Mouse (Mus musculus) heart, embryonic 16.5 days (tissue): ENCODE data around the gene Unk. TPM values are rescaled to one million over a fixed set of nuclear protein-coding genes. Genes with fewer than 3 reads are reported as not detected.

Experiments
- ATAC-seq: fragments of 200-750 bp; cut with Nextera tagmentation; replicated peaks from 2 replicates; pipeline ENCODE4 v1.8.0; 2017; ENCODE audit warnings: moderate number of reproducible peaks; ENCODE audit not compliant: insufficient read depth, low FRiP score; ENCODE audit errors: extremely low read depth
- H3K27ac ChIP-seq: fragments of 300-500 bp; sonication (generic); 2 replicates; pipeline ENCODE4 v1.5.1; 2014; ENCODE audit warnings: mild to moderate bottlenecking, low read length, control low read depth, moderate library complexity
- H3K27me3 ChIP-seq: fragments of 300-500 bp; sonication (generic); 2 replicates; pipeline ENCODE4 v1.6.1; 2014; ENCODE audit warnings: low read length, mixed read lengths; ENCODE audit not compliant: control insufficient read depth, insufficient read depth
- H3K36me3 ChIP-seq: fragments of 300-500 bp; sonication (generic); 2 replicates; pipeline ENCODE4 v1.6.1; 2014; ENCODE audit not compliant: control insufficient read depth, insufficient read depth
- H3K4me1 ChIP-seq: fragments of 300-500 bp; sonication (generic); 2 replicates; pipeline ENCODE4 v1.6.1; 2014; ENCODE audit warnings: low read length, mixed read lengths; ENCODE audit not compliant: control insufficient read depth, insufficient read depth
- H3K4me2 ChIP-seq: fragments of 300-500 bp; sonication (generic); 2 replicates; pipeline ENCODE4 v1.6.1; 2014; ENCODE audit warnings: low read depth, mild to moderate bottlenecking, control low read depth, low read length
- H3K4me3 ChIP-seq: fragments of 300-500 bp; sonication (generic); 2 replicates; pipeline ENCODE4 v1.5.1; 2014; ENCODE audit warnings: mild to moderate bottlenecking, control low read depth, low read length
- H3K9ac ChIP-seq: fragments of 300-500 bp; sonication (generic); 2 replicates; pipeline ENCODE4 v1.6.1; 2014; ENCODE audit warnings: low read length, control low read depth
- H3K9me3 ChIP-seq: fragments of 300-500 bp; sonication (generic); replicated peaks from 2 replicates; pipeline ENCODE4 v1.6.1; 2016; ENCODE audit warnings: low read length; ENCODE audit not compliant: control insufficient read depth
- WGBS: fragments of 180-500 bp; shearing (Covaris S2); extraction: QIAGEN DNeasy Blood & Tissue Kit; methylation state at CpG from one replicate; pipeline ENCODE4 v1.1.7; 2014; 5-methylcytosine and 5-hydroxymethylcytosine counted together
- polyA plus RNA-seq: library from polyadenylated mRNA; unstranded; fragments of >200 nt; fragmentation: Nextera tagmentation; extraction: Ambion mirVana; gene quantifications from 2 replicates; pipeline ENCODE4 v1.2.1, GENCODE M21; 2015

Gene Unk
- polyA plus RNA-seq, 1 experiment from 2014 or later, result 23.2 TPM

DNA sequence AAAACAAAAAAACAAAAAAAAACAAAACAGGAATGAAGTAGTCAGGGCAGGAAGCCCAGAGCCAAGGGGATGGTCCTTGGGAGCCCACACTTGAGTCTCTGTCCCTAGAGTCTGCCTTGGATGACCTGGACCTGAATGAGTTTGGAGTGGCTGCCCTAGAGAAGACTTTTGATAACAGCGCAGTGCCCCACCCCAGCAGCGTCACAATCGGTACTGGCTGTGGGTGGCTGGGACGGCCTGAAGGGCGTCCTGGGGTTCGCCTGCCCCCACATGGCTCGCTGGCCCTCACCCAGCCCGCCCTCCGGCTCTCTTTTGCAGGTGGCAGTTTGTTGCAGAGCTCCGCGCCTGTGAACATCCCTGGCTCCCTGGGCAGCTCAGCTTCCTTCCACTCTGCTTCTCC is 25.8 kb downstream of the Unk start:
- ATAC-seq, result no peak
- 84% methylated on average over 11 of the region's 11 CpGs for WGBS
- no peaks in the 10 kb centered on the region for H3K9me3 ChIP-seq
- H3K4me2 ChIP-seq, result no peak overlapping the region
- H3K4me3 ChIP-seq, result no peak overlapping the region
- peaks cover 11% of the 10 kb centered on the region for H3K4me1 ChIP-seq
- peaks cover 64% of the 10 kb centered on the region for H3K36me3 ChIP-seq
- no peak overlapping the region for H3K27ac ChIP-seq
- H3K27me3 ChIP-seq, result no peaks in the 10 kb centered on the region
- no peak overlapping the region for H3K9ac ChIP-seq

DNA sequence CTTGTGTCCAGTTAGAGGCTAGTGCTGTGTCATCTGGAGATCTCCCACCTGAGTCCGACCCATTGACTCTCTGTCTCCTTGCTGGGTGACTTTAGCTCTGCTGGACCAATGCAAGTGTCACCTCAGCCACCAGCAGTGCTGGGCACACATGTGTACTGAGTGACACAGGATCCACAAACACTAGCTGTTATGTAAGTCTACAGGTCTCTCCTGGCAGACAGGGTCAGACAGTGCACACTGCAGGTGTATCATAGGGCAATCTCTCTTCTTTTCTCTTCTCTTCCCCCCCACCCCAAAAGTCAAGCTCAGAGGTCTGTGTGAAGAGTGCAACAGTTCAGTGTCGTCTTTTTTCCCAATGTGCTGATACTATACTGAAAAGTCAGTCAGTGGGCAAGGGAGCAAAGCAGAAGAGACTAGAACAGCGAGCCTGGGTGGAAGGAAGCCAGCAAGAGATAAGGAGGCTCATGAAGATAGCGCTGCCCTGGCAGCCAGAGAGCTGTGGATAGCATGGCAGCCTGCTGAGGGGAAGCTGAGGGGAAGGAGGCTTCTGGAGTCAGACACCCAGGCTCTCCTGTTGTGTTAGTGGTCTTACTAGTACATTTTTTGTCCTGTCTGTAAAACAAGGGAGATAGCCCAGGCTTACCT is 27.2 kb downstream of the Unk start:
- H3K4me1 ChIP-seq, result peaks cover 11% of the 10 kb centered on the region
- H3K9ac ChIP-seq, result no peak overlapping the region
- no peaks in the 10 kb centered on the region for H3K27me3 ChIP-seq
- no peak; the same call in 1 of the 2 replicates for ATAC-seq
- H3K9me3 ChIP-seq, result no peaks in the 10 kb centered on the region
- H3K4me2 ChIP-seq, result no peak overlapping the region
- H3K4me3 ChIP-seq, result no peak overlapping the region
- peak overlapping the region; percentile 27; the same call in 1 of the 2 replicates for H3K27ac ChIP-seq
- peaks cover 65% of the 10 kb centered on the region for H3K36me3 ChIP-seq
- 47% methylated on average over 4 of the region's 4 CpGs for WGBS

DNA sequence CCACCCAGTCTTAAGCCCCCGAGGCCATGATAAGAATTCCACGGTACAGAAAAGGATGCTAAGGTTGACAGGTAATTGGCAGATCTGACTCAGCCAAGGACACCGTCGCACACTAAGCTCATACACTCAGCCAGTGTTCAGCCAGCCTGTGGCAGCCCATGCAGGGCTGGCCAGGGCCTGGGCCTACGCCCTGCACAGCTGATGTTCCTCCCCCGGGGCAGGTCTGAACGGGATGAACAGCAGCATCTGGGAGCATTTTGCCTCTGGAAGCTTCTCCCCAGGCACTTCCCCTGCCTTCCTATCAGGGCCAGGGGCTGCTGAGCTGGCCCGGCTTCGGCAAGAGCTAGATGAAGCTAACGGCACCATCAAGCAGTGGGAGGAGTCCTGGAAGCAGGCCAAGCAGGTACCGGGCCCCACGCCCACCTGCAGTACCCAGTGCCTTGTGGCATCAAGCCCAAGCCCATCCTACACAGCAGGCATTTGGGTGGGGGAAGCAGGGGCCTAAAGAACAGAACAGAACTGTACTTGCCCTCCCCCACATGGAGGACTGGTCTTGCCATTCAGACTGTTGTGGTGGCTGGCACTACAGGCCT is 28.0 kb downstream of the Unk start:
- Histone ChIP-seq H3K27me3 (no peaks in the 10 kb centered on the region), H3K4me3 (no peak overlapping the region), H3K9ac (no peak overlapping the region), H3K4me2 (no peak overlapping the region), H3K36me3 (peaks cover 58% of the 10 kb centered on the region), H3K9me3 (no peaks in the 10 kb centered on the region), H3K27ac (0 out of 2 replicates have a peak overlapping the region, but pooled peaks have one; percentile 27), H3K4me1 (peaks cover 11% of the 10 kb centered on the region)
- no peak for ATAC-seq
- 62% methylated on average over 12 of the region's 12 CpGs for WGBS

DNA sequence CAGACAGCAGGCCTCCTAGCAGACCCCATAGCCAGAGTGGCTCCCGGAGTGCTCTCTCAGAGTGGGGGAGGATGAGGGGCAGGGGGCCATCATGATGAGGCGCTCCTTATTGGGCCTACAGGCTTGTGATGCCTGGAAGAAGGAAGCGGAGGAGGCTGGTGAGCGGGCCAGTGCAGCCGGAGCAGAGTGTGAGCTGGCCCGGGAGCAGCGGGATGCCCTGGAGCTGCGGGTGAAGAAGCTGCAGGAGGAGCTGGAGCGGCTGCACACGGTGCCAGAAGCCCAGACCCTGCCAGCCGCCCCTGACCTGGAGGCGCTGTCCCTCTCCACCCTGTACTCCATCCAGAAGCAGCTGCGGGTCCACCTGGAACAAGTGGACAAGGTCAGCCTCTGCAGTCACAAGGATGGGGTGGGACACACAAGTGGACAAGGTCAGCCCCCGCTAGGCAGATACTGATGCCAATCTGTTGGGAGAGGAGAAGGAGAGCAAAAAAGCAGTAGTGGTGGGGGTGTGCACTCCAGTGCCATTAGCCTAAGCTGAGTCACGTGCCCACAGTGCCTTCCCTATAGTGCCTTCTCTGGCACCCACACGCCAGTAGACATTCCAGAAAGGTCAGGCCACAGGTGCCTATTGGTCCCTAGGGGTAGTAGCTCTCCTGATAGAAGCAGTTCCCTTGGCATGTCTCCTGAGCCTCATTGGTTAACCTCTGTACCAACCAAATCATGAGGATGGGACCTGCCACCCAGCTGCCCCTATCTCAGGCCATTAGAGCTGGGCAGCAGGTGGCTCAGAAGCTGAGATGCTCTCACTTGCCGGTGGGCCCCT is 29.0 kb downstream of the Unk start:
- Histone ChIP-seq H3K27ac (no peak overlapping the region), H3K36me3 (peaks cover 49% of the 10 kb centered on the region), H3K9ac (no peak overlapping the region), H3K4me1 (peaks cover 11% of the 10 kb centered on the region), H3K4me3 (no peak overlapping the region), H3K9me3 (no peaks in the 10 kb centered on the region), H3K4me2 (no peak overlapping the region), H3K27me3 (no peaks in the 10 kb centered on the region)
- WGBS, result 85% methylated on average over 17 of the region's 17 CpGs
- ATAC-seq, result no peak

DNA sequence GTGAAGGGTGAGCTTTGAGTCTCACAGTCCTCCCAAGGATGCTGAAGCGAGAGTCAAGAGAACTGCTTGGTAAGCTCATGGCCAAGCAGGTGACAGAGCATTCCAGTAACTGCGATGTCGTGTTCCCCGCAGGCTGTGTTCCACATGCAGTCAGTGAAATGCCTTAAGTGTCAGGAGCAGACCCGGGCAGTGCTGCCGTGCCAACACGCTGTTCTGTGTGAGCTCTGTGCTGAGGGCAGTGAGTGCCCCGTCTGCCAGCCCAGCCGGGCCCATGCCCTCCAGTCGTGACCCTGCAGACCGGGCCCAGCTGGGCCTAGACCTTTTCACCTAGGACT is 29.5 kb downstream of the Unk start:
- Histone ChIP-seq H3K4me2 (no peak overlapping the region), H3K27me3 (no peaks in the 10 kb centered on the region), H3K9me3 (no peaks in the 10 kb centered on the region), H3K4me3 (no peak overlapping the region), H3K4me1 (peaks cover 11% of the 10 kb centered on the region), H3K9ac (no peak overlapping the region), H3K36me3 (peaks cover 44% of the 10 kb centered on the region), H3K27ac (no peak overlapping the region)
- 88% methylated on average over 11 of the region's 11 CpGs for WGBS
- no peak for ATAC-seq

DNA sequence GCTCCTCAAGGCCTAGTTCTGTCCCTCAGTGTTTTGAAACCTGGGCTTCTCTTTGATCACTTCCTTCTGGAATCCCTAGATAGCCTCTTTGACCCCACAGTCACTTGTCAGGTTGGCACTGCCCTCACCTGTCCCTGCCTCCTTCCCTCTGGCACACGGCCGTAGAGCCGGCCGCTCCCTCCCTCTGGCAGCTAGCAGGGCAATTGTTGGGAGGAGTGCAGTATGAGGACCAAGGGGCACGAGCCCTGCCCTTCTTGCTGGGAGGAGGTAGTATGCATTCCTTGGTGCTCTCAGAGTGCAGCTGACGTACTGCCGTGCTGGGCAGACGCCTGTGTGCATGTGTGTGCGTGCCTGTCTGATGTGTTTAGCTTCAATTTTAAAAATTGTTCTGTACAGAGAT is 30.5 kb downstream of the Unk start:
- Histone ChIP-seq H3K4me3 (no peak overlapping the region), H3K9ac (no peak overlapping the region), H3K36me3 (peaks cover 36% of the 10 kb centered on the region), H3K4me2 (no peak overlapping the region), H3K9me3 (no peaks in the 10 kb centered on the region), H3K27ac (no peak overlapping the region), H3K27me3 (no peaks in the 10 kb centered on the region), H3K4me1 (peaks cover 11% of the 10 kb centered on the region)
- 84% methylated on average over 9 of the region's 9 CpGs for WGBS
- ATAC-seq, result no peak

DNA sequence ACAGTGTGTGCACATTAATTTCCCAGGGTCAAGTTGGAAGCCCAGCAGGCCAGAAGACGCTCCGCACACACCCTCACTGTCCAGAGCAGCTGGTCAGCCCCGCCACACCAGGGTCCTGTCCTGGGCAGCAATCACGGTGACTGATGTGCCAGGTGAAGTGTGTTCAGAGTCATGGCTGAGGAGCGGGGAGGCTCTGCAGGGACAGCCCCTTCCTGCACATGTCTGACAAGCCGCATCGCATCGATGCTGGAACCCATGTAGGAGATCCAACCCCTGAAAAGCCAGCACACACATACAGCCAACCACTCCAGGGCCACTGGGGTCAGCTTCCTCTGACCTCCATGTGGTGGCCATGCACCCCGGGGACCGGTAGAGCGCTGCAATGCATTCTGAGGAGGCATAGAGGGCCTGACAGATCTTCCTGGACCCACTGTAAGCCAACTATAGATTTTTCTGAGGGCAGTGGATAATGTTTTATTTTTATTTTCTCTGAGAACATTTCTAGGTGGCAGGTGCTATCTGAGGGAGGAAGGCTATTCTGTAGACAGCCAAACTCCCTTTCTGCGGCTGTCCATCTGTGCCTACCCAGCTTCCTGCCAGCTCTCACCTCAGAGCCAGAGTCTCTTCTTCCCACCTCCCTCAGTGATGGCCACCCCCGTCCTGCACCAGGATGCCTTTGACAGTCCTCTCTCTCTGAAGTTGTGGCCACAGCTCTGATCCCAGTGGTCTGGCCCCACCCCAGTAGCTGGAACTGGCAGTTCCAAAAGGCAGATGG is 31.7 kb downstream of the Unk start:
- WGBS, result 87% methylated on average over 13 of the region's 13 CpGs
- H3K4me2 ChIP-seq, result no peak overlapping the region
- no peak for ATAC-seq
- no peaks in the 10 kb centered on the region for H3K9me3 ChIP-seq
- H3K27ac ChIP-seq, result no peak overlapping the region
- peaks cover 26% of the 10 kb centered on the region for H3K36me3 ChIP-seq
- H3K9ac ChIP-seq, result no peak overlapping the region
- no peaks in the 10 kb centered on the region for H3K27me3 ChIP-seq
- peaks cover 11% of the 10 kb centered on the region for H3K4me1 ChIP-seq
- H3K4me3 ChIP-seq, result no peak overlapping the region

DNA sequence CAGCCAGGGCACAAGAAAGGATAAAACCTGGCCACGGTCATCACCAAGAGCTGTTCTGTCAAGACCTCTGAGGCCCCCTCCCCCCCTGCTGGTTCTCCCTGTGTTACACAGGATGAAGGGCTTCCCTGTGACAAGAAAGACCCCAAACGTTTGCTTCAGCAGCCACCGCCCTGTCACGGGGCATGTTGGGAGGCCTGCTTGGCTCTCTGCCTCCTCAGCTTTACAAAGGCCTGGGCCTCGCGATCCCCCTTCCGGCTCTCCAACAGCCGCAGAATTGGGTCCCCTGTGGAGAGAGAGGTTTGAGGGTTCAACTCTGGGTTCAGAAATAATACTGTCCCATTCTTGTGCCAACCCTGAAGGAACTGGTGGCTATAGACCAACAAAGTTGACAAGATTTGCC is 32.4 kb downstream of the Unk start:
- no peak for ATAC-seq
- no peak overlapping the region for H3K4me3 ChIP-seq
- H3K9ac ChIP-seq, result no peak overlapping the region
- no peaks in the 10 kb centered on the region for H3K9me3 ChIP-seq
- H3K4me1 ChIP-seq, result peaks cover 4% of the 10 kb centered on the region
- no peak overlapping the region for H3K4me2 ChIP-seq
- no peaks in the 10 kb centered on the region for H3K27me3 ChIP-seq
- peaks cover 21% of the 10 kb centered on the region for H3K36me3 ChIP-seq
- WGBS, result 71% methylated on average over 8 of the region's 8 CpGs
- H3K27ac ChIP-seq, result no peak overlapping the region
